Mouse (Mus musculus): Measurements from ENCODE around the gene Pmepa1. TPM values are rescaled to one million over a fixed set of nuclear protein-coding genes. Genes with fewer than 3 reads are reported as not detected.

The Pmepa1 gene
- polyA plus RNA-seq, 1 experiment from 2014 or later, result 5.6 TPM

DNA sequence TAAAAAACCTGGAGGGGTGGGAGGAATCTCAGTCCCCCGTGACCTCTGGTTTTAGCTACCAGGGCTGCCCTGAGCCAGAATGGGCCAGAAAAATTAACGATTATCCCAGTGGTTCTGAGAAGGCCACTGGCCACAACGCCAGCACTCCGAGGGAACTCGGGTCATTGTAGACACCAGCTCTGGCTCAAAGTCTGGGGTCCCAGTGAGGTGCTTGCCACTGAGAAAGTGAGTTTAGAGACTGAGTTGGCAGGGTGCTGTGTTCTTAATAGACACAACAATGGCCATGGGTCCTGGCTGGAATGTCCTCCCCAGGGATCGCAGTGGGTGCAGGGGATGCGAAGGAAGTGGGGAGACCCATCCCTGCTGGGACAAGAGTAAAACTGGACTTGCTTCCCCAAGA, 94.4 kb downstream of the Pmepa1 start:
- peaks cover 3% of the 10 kb centered on the region for H3K27me3 ChIP-seq (ENCODE audit: control insufficient read depth, insufficient read depth, low read length)

DNA sequence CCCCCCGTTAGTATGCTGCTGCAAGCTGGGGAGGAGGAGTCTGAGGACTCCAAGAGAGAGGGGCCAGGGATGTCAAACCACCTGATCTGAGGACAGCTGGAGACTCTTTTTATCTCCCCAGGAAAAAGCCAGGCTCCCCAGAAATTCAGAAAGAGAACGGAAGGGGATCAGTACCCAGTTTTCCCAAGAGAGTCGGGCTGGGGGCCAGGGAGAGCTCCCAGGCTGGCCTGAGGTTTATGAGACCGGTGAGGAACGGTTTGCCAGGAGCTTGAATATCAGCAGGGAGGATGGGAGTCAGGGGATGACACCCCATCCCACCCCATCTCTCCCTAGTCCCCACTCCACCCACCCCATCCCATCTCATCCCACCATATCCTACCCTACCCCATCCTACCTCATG, 94.8 kb downstream of the Pmepa1 start:
- WGBS, result 57% methylated on average over 4 of the region's 5 CpGs
- peaks cover 3% of the 10 kb centered on the region for H3K27me3 ChIP-seq (ENCODE audit: control insufficient read depth, insufficient read depth, low read length)
- no peak for ATAC-seq (ENCODE audit: low read depth)
- no peaks in the 10 kb centered on the region for H3K36me3 ChIP-seq (ENCODE audit: control insufficient read depth, insufficient read depth, low read length)
- no peaks in the 10 kb centered on the region for H3K4me1 ChIP-seq (ENCODE audit: control insufficient read depth, insufficient read depth, low read length)
- no peak overlapping the region for H3K9ac ChIP-seq (replicated peaks; ENCODE audit: low read depth, low read length)
- no peak overlapping the region for H3K4me3 ChIP-seq (ENCODE audit: low read depth, low read length)
- no peak overlapping the region for H3K4me2 ChIP-seq (ENCODE audit: low read depth, low read length)
- no peaks in the 10 kb centered on the region for H3K9me3 ChIP-seq (ENCODE audit: control insufficient read depth, low read length)
- H3K27ac ChIP-seq (ENCODE audit: low read depth, low read length), result no peak overlapping the region

More for the DNA sequence above, 94.4 kb downstream of the Pmepa1 start:
- Histone ChIP-seq H3K9ac (replicated peaks; ENCODE audit: low read depth, low read length) (no peak overlapping the region), H3K4me2 (ENCODE audit: low read depth, low read length) (no peak overlapping the region), H3K27ac (ENCODE audit: low read depth, low read length) (no peak overlapping the region), H3K9me3 (ENCODE audit: control insufficient read depth, low read length) (no peaks in the 10 kb centered on the region), H3K36me3 (ENCODE audit: control insufficient read depth, insufficient read depth, low read length) (no peaks in the 10 kb centered on the region), H3K4me3 (ENCODE audit: low read depth, low read length) (no peak overlapping the region), H3K4me1 (ENCODE audit: control insufficient read depth, insufficient read depth, low read length) (no peaks in the 10 kb centered on the region)
- ATAC-seq (ENCODE audit: low read depth), result no peak
- WGBS, result 91% methylated on average over 7 of the region's 7 CpGs

DNA sequence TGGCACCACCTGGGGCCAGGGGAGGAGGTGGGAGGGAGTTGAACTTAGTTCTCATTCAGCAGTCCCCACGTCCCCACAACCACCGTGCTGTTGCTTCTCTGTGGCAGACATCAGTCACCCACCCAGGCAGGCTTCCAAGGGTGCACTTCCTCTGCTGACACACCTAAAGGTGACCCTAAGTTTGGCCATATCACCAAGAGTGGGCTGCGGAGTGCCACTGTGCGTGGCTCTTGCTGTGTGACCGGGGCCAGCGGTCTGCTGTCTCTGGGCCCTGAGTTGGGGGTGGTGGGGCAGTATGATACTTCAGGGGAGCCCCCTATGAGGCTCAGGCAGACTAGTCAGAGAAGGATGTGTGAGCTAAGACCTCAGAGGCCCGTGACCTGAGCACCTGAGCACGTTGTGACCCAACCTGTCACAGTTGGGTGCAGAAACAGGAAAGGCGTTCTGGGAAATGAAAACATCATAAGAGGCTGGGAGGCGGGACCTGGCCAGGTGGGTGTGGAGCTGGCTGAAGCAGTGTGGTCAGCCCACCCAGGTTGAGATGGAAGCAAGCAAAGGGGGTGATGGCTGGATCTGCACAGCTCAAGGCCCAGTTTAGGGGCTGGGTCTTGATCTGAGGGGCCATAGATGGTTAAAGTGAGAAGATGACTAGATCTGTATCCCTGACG, 95.5 kb downstream of the Pmepa1 start:
- no peaks in the 10 kb centered on the region for H3K36me3 ChIP-seq (ENCODE audit: control insufficient read depth, insufficient read depth, low read length)
- no peak overlapping the region for H3K4me2 ChIP-seq (ENCODE audit: low read depth, low read length)
- no peak for ATAC-seq (ENCODE audit: low read depth)
- H3K4me3 ChIP-seq (ENCODE audit: low read depth, low read length), result no peak overlapping the region
- no peak overlapping the region for H3K27ac ChIP-seq (ENCODE audit: low read depth, low read length)
- H3K27me3 ChIP-seq (ENCODE audit: control insufficient read depth, insufficient read depth, low read length), result peaks cover 3% of the 10 kb centered on the region
- H3K9ac ChIP-seq (replicated peaks; ENCODE audit: low read depth, low read length), result no peak overlapping the region
- WGBS, result 84% methylated on average over 11 of the region's 11 CpGs
- H3K4me1 ChIP-seq (ENCODE audit: control insufficient read depth, insufficient read depth, low read length), result no peaks in the 10 kb centered on the region
- H3K9me3 ChIP-seq (ENCODE audit: control insufficient read depth, low read length), result no peaks in the 10 kb centered on the region

DNA sequence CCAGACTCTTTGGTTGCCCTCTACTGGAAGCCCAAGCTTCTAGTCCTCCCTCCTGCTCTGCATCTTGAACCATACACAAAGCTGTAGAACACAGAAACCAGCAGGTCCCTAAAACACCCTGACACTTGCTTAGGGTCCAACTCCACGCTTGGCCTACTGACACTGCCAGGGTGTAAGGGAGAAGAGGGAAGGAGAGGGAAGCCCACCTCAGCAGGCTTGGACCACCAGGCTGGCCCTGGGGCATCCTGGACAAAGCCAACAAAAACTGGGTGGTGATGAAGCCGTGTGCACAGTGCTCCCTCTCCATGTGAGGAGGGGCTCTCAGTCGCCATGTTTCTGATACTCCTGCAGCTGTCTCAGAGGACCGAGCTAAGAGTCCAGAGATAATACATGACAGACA, 96.3 kb downstream of the Pmepa1 start:
- no peak overlapping the region for H3K4me2 ChIP-seq (ENCODE audit: low read depth, low read length)
- H3K4me1 ChIP-seq (ENCODE audit: control insufficient read depth, insufficient read depth, low read length), result no peaks in the 10 kb centered on the region
- WGBS, result 87% methylated on average over 4 of the region's 4 CpGs
- no peak for ATAC-seq (ENCODE audit: low read depth)
- H3K27ac ChIP-seq (ENCODE audit: low read depth, low read length), result no peak overlapping the region
- no peak overlapping the region for H3K4me3 ChIP-seq (ENCODE audit: low read depth, low read length)
- H3K36me3 ChIP-seq (ENCODE audit: control insufficient read depth, insufficient read depth, low read length), result no peaks in the 10 kb centered on the region
- H3K9ac ChIP-seq (replicated peaks; ENCODE audit: low read depth, low read length), result no peak overlapping the region
- no peaks in the 10 kb centered on the region for H3K9me3 ChIP-seq (ENCODE audit: control insufficient read depth, low read length)
- H3K27me3 ChIP-seq (ENCODE audit: control insufficient read depth, insufficient read depth, low read length), result peaks cover 3% of the 10 kb centered on the region

DNA sequence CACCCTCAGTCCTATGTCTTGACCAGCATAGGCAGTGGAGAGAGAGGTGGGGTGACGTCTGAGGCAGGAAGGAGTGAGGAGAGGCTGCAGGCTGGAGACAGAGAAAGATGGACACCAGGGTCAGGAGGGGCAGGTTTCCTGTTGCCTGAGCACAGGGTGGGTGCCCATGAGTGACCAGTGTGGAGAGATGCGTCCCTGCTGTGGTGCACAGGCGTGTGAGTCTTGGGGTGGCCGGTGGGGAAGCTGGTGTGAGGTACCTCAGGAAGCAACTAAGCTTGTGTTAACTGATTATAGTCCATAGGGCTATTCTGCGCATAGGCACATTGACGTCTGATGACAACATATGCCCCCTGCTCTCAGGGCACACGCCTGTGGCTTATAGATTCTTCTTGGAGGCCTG, 97.3 kb downstream of the Pmepa1 start:
- Histone ChIP-seq H3K36me3 (ENCODE audit: control insufficient read depth, insufficient read depth, low read length) (no peaks in the 10 kb centered on the region), H3K4me3 (ENCODE audit: low read depth, low read length) (no peak overlapping the region), H3K4me2 (ENCODE audit: low read depth, low read length) (no peak overlapping the region), H3K27ac (ENCODE audit: low read depth, low read length) (no peak overlapping the region), H3K27me3 (ENCODE audit: control insufficient read depth, insufficient read depth, low read length) (peaks cover 3% of the 10 kb centered on the region), H3K9me3 (ENCODE audit: control insufficient read depth, low read length) (no peaks in the 10 kb centered on the region), H3K9ac (replicated peaks; ENCODE audit: low read depth, low read length) (no peak overlapping the region), H3K4me1 (ENCODE audit: control insufficient read depth, insufficient read depth, low read length) (peaks cover 8% of the 10 kb centered on the region)
- 93% methylated on average over 7 of the region's 7 CpGs for WGBS
- ATAC-seq (ENCODE audit: low read depth), result no peak

DNA sequence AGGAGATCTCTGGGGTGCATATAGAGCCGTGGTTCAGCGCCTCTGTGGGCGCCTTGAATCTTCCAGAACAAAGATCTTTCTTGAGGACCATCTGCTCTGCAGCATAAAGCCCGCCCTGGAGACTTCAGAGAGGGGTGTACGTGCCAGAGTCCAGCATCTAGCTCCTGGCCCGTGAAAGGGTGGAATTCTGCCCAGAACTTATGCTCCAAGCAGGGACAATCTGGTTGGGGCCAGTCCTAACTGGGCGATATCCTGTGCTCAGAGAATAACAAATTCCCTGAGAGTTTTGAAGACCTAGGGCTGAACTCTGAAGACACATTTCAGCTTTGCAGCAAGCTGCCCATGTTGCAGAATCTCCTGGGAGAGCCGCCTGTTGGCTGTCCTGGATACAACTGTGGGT, 98.4 kb downstream of the Pmepa1 start:
- peaks cover 3% of the 10 kb centered on the region for H3K27me3 ChIP-seq (ENCODE audit: control insufficient read depth, insufficient read depth, low read length)
- H3K4me3 ChIP-seq (ENCODE audit: low read depth, low read length), result no peak overlapping the region
- 89% methylated on average over 8 of the region's 8 CpGs for WGBS
- no peaks in the 10 kb centered on the region for H3K9me3 ChIP-seq (ENCODE audit: control insufficient read depth, low read length)
- no peaks in the 10 kb centered on the region for H3K36me3 ChIP-seq (ENCODE audit: control insufficient read depth, insufficient read depth, low read length)
- no peak for ATAC-seq (ENCODE audit: low read depth)
- no peak overlapping the region for H3K9ac ChIP-seq (replicated peaks; ENCODE audit: low read depth, low read length)
- no peak overlapping the region for H3K27ac ChIP-seq (ENCODE audit: low read depth, low read length)
- no peak overlapping the region for H3K4me2 ChIP-seq (ENCODE audit: low read depth, low read length)
- H3K4me1 ChIP-seq (ENCODE audit: control insufficient read depth, insufficient read depth, low read length), result peaks cover 16% of the 10 kb centered on the region

DNA sequence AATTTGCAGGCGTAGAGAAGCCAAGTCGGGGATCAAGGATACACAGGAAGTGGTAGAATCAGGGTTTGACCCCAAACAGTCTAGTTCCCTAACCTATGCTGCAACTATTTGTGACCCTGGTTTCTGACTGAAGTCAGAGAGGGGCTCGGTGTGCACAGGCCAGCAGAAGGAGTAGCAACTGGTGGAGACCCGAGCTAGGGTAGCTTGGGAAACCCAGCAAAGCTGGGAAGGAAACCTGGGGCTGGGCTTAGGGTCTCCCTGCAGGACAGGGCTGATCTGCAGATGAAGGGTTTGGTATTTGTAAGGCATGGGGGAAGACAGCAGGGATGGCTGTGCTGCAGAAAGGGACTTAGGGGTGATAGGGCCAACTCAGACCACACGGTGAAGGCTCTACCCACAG, 98.9 kb downstream of the Pmepa1 start:
- WGBS, result 83% methylated on average over 5 of the region's 5 CpGs
- Histone ChIP-seq H3K9ac (replicated peaks; ENCODE audit: low read depth, low read length) (no peak overlapping the region), H3K36me3 (ENCODE audit: control insufficient read depth, insufficient read depth, low read length) (no peaks in the 10 kb centered on the region), H3K27ac (ENCODE audit: low read depth, low read length) (no peak overlapping the region), H3K27me3 (ENCODE audit: control insufficient read depth, insufficient read depth, low read length) (peaks cover 3% of the 10 kb centered on the region), H3K9me3 (ENCODE audit: control insufficient read depth, low read length) (no peaks in the 10 kb centered on the region), H3K4me1 (ENCODE audit: control insufficient read depth, insufficient read depth, low read length) (peaks cover 20% of the 10 kb centered on the region), H3K4me3 (ENCODE audit: low read depth, low read length) (no peak overlapping the region), H3K4me2 (ENCODE audit: low read depth, low read length) (no peak overlapping the region)
- ATAC-seq (ENCODE audit: low read depth), result no peak

DNA sequence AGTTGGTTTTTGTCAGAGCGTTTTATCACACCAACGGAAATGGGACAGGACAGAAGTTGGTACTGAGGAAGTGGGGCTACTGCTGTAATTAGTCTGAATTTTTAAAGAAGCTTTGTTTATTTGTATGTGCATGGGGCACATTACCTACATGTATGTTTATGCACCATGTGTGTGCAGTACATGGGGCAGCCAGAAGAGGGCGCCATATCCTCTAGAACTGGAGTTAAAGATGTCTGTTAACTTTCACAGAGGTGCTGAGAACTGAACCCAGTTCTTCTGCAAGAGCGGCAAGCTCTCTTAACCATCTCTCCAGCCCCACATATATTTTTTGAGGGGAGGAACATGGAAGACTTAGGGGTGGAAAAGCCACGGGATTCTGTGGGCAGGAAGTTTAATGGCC, 100.6 kb downstream of the Pmepa1 start:
- WGBS, result 94% methylated on average over 5 of the region's 5 CpGs
- no peak overlapping the region for H3K4me3 ChIP-seq (ENCODE audit: low read depth, low read length)
- H3K36me3 ChIP-seq (ENCODE audit: control insufficient read depth, insufficient read depth, low read length), result no peaks in the 10 kb centered on the region
- H3K4me2 ChIP-seq (ENCODE audit: low read depth, low read length), result no peak overlapping the region
- no peak overlapping the region for H3K9ac ChIP-seq (replicated peaks; ENCODE audit: low read depth, low read length)
- peaks cover 3% of the 10 kb centered on the region for H3K27me3 ChIP-seq (ENCODE audit: control insufficient read depth, insufficient read depth, low read length)
- peaks cover 34% of the 10 kb centered on the region for H3K4me1 ChIP-seq (ENCODE audit: control insufficient read depth, insufficient read depth, low read length)
- H3K9me3 ChIP-seq (ENCODE audit: control insufficient read depth, low read length), result no peaks in the 10 kb centered on the region
- no peak overlapping the region for H3K27ac ChIP-seq (ENCODE audit: low read depth, low read length)
- no peak for ATAC-seq (ENCODE audit: low read depth)

DNA sequence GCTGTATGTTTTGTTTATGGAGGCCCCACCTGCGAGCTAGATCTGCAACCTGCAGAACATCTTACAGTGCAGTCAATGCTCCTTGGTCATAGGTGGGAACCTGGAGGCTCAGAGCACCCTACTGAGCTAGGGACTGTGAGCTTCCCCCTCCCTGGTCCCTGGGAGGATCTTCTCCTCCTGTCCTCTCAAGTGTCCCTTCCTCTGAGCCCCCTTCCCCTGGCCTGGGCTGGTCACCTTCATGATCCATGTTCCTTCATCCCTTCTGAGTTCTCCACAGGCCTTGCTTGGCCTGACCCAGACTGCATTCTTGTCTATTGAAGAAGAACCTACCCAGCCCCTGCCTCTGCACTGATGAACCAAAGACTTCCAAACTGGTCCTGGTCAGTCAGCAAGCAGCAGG, 101.8 kb downstream of the Pmepa1 start:
- H3K27me3 ChIP-seq (ENCODE audit: control insufficient read depth, insufficient read depth, low read length), result peaks cover 3% of the 10 kb centered on the region; the same call in 1 of the 2 replicates
- peaks cover 34% of the 10 kb centered on the region for H3K4me1 ChIP-seq (ENCODE audit: control insufficient read depth, insufficient read depth, low read length)
- peak overlapping the region; percentile 89 for H3K27ac ChIP-seq (ENCODE audit: low read depth, low read length)
- no peak for ATAC-seq (ENCODE audit: low read depth)
- no peak overlapping the region for H3K4me3 ChIP-seq (ENCODE audit: low read depth, low read length)
- no peaks in the 10 kb centered on the region for H3K36me3 ChIP-seq (ENCODE audit: control insufficient read depth, insufficient read depth, low read length)
- 54% methylated on average over 1 of the region's 1 CpGs for WGBS
- H3K4me2 ChIP-seq (ENCODE audit: low read depth, low read length), result peak overlapping the region; percentile 53
- no peaks in the 10 kb centered on the region for H3K9me3 ChIP-seq (ENCODE audit: control insufficient read depth, low read length)
- H3K9ac ChIP-seq (replicated peaks; ENCODE audit: low read depth, low read length), result no peak overlapping the region

Measured in neural tube, embryonic 14.5 days (tissue).